In the genomic region with DNA sequence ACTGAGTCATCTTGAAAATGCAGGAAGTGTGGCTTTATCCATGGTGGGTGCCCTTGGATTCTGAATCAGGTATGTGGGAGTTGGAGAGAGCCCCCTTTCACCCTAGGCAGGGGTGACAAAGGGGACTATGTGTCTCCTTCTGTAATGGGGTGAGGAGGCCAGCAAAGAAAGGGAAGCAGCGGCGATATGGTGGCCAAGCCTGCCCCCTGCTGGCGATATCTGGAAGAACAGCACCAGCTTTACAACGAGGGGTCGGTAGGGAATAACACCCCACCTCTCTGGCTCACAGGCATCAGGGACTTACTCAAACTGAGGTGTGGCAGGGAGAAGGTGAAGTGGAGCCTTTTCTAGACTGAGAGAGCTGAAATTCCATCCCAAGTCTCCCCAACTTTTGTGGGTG, we compare ENCODE assay signal across 8 mouse cellular contexts.
DNase-seq lines count a peak whose midpoint lies in the region; ATAC-seq and TF ChIP-seq lines count a peak whose summit lies in the region.

No protein-coding gene starts in this region.

- WGBS in limb, embryonic 14.5 days = 0% methylated on average over 5 of the region's 5 CpGs

- no peak overlapping the region for H3K27ac ChIP-seq in ES-E14 (ENCODE audit: insufficient read depth, low read depth, low read length, poor library complexity, severe bottlenecking)
- no peak overlapping the region for H3K27ac ChIP-seq in limb, embryonic 14.5 days (replicated peaks; ENCODE audit: low read depth, low read length)

- no peak for TF ChIP-seq POLR2A in limb, embryonic 14.5 days (IDR thresholded peaks at IDR 0.05; ENCODE audit: borderline replicate concordance, extremely low read depth, insufficient read depth, insufficient read length)

- H3K4me2 ChIP-seq in limb, embryonic 14.5 days (replicated peaks; ENCODE audit: low read depth, low read length, severe bottlenecking) = no peak overlapping the region

- peak; percentile 59 for DNase-seq in gastrocnemius, adult 18-20 months (ENCODE audit: low spot score)
- DNase-seq in gastrocnemius, postnatal 25 days = no peak
- DNase-seq in ES-E14 (ENCODE audit: low read depth, low spot score) = peak; percentile 59
- DNase-seq in cerebellum, postnatal 25 days = peak; percentile 83 to 87
- peak; percentile 67 for DNase-seq in limb, embryonic 14.5 days (ENCODE audit: low spot score)
- DNase-seq in natural killer cell, adult 2 months (ENCODE audit: low spot score in 2 of 2) = peak; percentile 38 to 55
- peak; percentile 43 for DNase-seq in testis, postnatal 14 days (ENCODE audit: low spot score)

- H3K9ac ChIP-seq in ES-E14 (ENCODE audit: insufficient read depth, low read depth, low read length, poor library complexity, severe bottlenecking) = no peak overlapping the region; the same call in 1 of the 2 replicates
- H3K9ac ChIP-seq in limb, embryonic 14.5 days (ENCODE audit: low read depth, low read length, severe bottlenecking) = no peak overlapping the region

- in situ Hi-C loops in ES-E14 (cut with MboI; ENCODE audit: low sequenced_read_pairs in 2 of 2, unreplicated experiment in 2 of 2) = loop anchor here in 1 of 2 experiments (10.0 kb wide), 1 partner anchor 108 kb away; no protein-coding TSS in a partner anchor

- H3K4me1 ChIP-seq in ES-E14 (ENCODE audit: control insufficient read depth in 2 of 2, insufficient read depth in 2 of 2, low read length in 2 of 2, poor library complexity in 1 of 2) = peaks cover 0 to 13% of the 10 kb centered on the region in 2 experiments; a peak in 2 of 4 replicates
- peaks cover 10% of the 10 kb centered on the region for H3K4me1 ChIP-seq in limb, embryonic 14.5 days (ENCODE audit: control insufficient read depth, insufficient read depth, low read length)

- no peak overlapping the region for H3K4me3 ChIP-seq in ES-E14 (ENCODE audit: insufficient read depth in 1 of 2, low read depth in 1 of 2, low read length in 2 of 2, poor library complexity in 1 of 2, severe bottlenecking in 1 of 2)
- H3K4me3 ChIP-seq in limb, embryonic 14.5 days (replicated peaks; ENCODE audit: low read length) = no peak overlapping the region

- H3K36me3 ChIP-seq in ES-E14 (ENCODE audit: control insufficient read depth, insufficient read depth, low read length, poor library complexity, severe bottlenecking) = no peaks in the 10 kb centered on the region
- no peaks in the 10 kb centered on the region; the same call in 1 of the 2 replicates for H3K36me3 ChIP-seq in limb, embryonic 14.5 days (ENCODE audit: control insufficient read depth, insufficient read depth, low read length)

- H3K27me3 ChIP-seq in limb, embryonic 14.5 days (ENCODE audit: control insufficient read depth, insufficient read depth, low read length) = peaks cover 13% of the 10 kb centered on the region

- H3K9me3 ChIP-seq in ES-E14 (ENCODE audit: control insufficient read depth, insufficient read depth, low read depth, low read length) = no peaks in the 10 kb centered on the region; the same call in 1 of the 2 replicates
- H3K9me3 ChIP-seq in limb, embryonic 14.5 days (ENCODE audit: control insufficient read depth, low read length) = no peaks in the 10 kb centered on the region

- peak; percentile 45 for ATAC-seq in granulocyte monocyte progenitor cell, adult 5-6 weeks (replicated peaks; ENCODE audit: poor library complexity, severe bottlenecking)
- ATAC-seq in limb, embryonic 14.5 days (ENCODE audit: low FRiP score, low read depth) = no peak

TF ChIP-seq in ES-E14, 5 proteins besides CTCF, POLR2A, EP300 and RAD21:
- TF ChIP-seq CHD2 (IDR thresholded peaks at IDR 0.05; ENCODE audit: low read depth, low read length) = no peak
- TF ChIP-seq ZC3H11A (IDR thresholded peaks at IDR 0.05; ENCODE audit: borderline replicate concordance, low read depth, low read length) = peak; percentile 95
